Mouse (Mus musculus) heart, adult 2 months (tissue): ENCODE measurements around the gene Palm.

Experiments used
- CTCF ChIP-seq: fragments of 200-600 bp; IDR thresholded peaks from 2 replicates; pipeline ENCODE4 v1.8.1; 2022; ENCODE audit warnings: antibody characterized with exemption, mild to moderate bottlenecking, moderate library complexity
- POLR2A ChIP-seq: fragments of 200-500 bp; IDR thresholded peaks from 2 replicates; pipeline ENCODE4 v1.6.1; 2011; ENCODE audit warnings: mild to moderate bottlenecking, low read depth, low read length, control low read depth; ENCODE audit not compliant: insufficient read depth

- TF ChIP-seq CTCF = no peak
- TF ChIP-seq POLR2A = no peak
These were observed 69.6 kb downstream of the Palm start for GRCm38 (mm10) chr10:79862925-79863324.
